Mouse (Mus musculus): ENCODE data around the gene Brat1.
"Not testable (repeated sequence)": the region's sequence is repeated elsewhere in the genome, so short reads cannot be mapped to it uniquely, and the experiment has no call there.

Brat1 gene

GRCm38 (mm10) chr5:140704378-140705251 is at the start of gene Brat1:
Gene Brat1, plus strand, starts transcription at chr5:140705011.
- peak; percentile 100 for DNase-seq

GRCm38 (mm10) chr5:140659607-140660272 is 45.1 kb upstream of the Brat1 start:
- no peak for DNase-seq

- no peak for DNase-seq
Measured at GRCm38 (mm10) chr5:140660398-140660797, 44.4 kb upstream of the Brat1 start.

GRCm38 (mm10) chr5:140661427-140661826 is 43.4 kb upstream of the Brat1 start:
- no peak for DNase-seq

- no peak for DNase-seq
Measured at GRCm38 (mm10) chr5:140661875-140662643, 42.8 kb upstream of the Brat1 start.

- no peak for DNase-seq
Measured at GRCm38 (mm10) chr5:140662741-140663592, 41.8 kb upstream of the Brat1 start.

- DNase-seq, result peak; percentile 60
Measured at GRCm38 (mm10) chr5:140663621-140664180, 41.1 kb upstream of the Brat1 start.

GRCm38 (mm10) chr5:140672115-140672514 is 32.7 kb upstream of the Brat1 start:
- DNase-seq, result no peak

- not testable (repeated sequence) for DNase-seq
Measured at GRCm38 (mm10) chr5:140672603-140673002, 32.2 kb upstream of the Brat1 start.

- DNase-seq, result no peak
Measured at GRCm38 (mm10) chr5:140674036-140674435, 30.8 kb upstream of the Brat1 start.

- no peak for DNase-seq
Measured at GRCm38 (mm10) chr5:140675079-140675478, 29.7 kb upstream of the Brat1 start.

- no peak for DNase-seq
Measured at GRCm38 (mm10) chr5:140675640-140676039, 29.2 kb upstream of the Brat1 start.

- no peak for DNase-seq
Measured at GRCm38 (mm10) chr5:140677137-140677536, 27.7 kb upstream of the Brat1 start.

- no peak for DNase-seq
Measured at GRCm38 (mm10) chr5:140680051-140680450, 24.8 kb upstream of the Brat1 start.

- DNase-seq, result no peak
Measured at GRCm38 (mm10) chr5:140680950-140681349, 23.9 kb upstream of the Brat1 start.

- DNase-seq, result peak; percentile 28
Measured at GRCm38 (mm10) chr5:140682113-140682512, 22.7 kb upstream of the Brat1 start.

- DNase-seq, result peak; percentile 46
Measured at GRCm38 (mm10) chr5:140684343-140685148, 20.3 kb upstream of the Brat1 start.

- DNase-seq, result no peak
Measured at GRCm38 (mm10) chr5:140688434-140688833, 16.4 kb upstream of the Brat1 start.

- DNase-seq, result no peak
Measured at GRCm38 (mm10) chr5:140695987-140696386, 8.8 kb upstream of the Brat1 start.

- peak; percentile 24 for DNase-seq
Measured at GRCm38 (mm10) chr5:140699776-140700175, 5.0 kb upstream of the Brat1 start.

GRCm38 (mm10) chr5:140701661-140702060 is 3.1 kb upstream of the Brat1 start:
- DNase-seq, result peak; percentile 64
